Mouse (Mus musculus): ENCODE measurements around the gene Sdk2. TPM values are rescaled to one million over a fixed set of nuclear protein-coding genes. Genes with fewer than 3 reads are reported as not detected.

The Sdk2 gene
- polyA plus RNA-seq, 1 experiment from 2014 or later, result 6.5 TPM

- ATAC-seq (ENCODE audit: insufficient number of reproducible peaks, low FRiP score, low TSS enrichment, low read depth), result no peak
- H3K4me3 ChIP-seq, result no peak overlapping the region
- no peak overlapping the region for H3K4me2 ChIP-seq
- H3K9me3 ChIP-seq, result no peaks in the 10 kb centered on the region
- no peak overlapping the region for H3K9ac ChIP-seq
- no peaks in the 10 kb centered on the region for H3K36me3 ChIP-seq
- 39% methylated on average over 14 of the region's 14 CpGs for WGBS
- peaks cover 34% of the 10 kb centered on the region for H3K4me1 ChIP-seq
- H3K27me3 ChIP-seq, result peaks cover 16% of the 10 kb centered on the region
- 0 out of 2 replicates have a peak overlapping the region, but pooled peaks have one; percentile 4 for H3K27ac ChIP-seq
Observed at GRCm38 (mm10) chr11:114016889-114017392, 49.9 kb downstream of the Sdk2 start.

DNA sequence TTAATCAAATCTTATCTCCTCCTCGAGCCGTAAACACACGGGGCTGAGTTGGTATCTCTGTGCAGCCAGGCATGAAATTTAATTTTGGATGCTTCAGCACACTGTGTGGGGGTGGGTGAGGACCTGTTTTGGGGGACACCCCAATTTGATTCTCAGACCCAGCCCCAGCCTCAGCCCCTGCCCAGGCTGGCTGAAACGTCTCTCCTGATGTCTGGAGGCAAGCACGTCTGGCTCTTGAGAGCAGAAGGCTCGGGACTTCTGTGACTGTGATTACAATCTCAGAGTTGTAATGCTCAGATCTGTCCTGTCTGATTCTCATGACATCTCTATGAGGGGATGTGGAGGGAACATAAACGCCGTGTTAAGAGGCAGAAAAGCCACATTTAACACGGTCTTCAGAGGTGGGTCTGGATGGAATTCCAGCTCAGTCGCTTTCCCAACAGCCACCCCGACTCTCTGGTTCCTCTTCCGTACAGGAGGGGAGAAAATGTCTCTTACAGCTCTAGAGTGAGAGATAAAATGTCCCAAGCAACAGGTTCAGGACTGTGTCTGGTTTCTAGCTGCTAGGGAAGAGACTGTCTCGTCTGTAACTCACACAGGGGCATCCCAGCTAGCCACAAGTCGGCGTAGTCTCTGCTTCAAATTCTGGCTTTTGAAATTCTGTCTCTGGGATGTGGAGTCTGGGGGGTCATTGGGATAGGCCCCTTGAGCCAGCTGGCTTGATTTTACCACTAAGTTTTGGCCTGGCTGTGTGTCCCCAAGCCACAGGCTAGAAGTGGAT, 50.5 kb downstream of the Sdk2 start:
- H3K4me1 ChIP-seq, result peaks cover 34% of the 10 kb centered on the region
- H3K4me3 ChIP-seq, result no peak overlapping the region
- no peak for ATAC-seq (ENCODE audit: insufficient number of reproducible peaks, low FRiP score, low TSS enrichment, low read depth)
- peaks cover 16% of the 10 kb centered on the region for H3K27me3 ChIP-seq
- H3K27ac ChIP-seq, result peak overlapping the region; percentile 22; the same call in 1 of the 2 replicates
- no peak overlapping the region for H3K4me2 ChIP-seq
- H3K9me3 ChIP-seq, result no peaks in the 10 kb centered on the region
- no peaks in the 10 kb centered on the region for H3K36me3 ChIP-seq
- 21% methylated on average over 15 of the region's 15 CpGs for WGBS
- no peak overlapping the region for H3K9ac ChIP-seq

- H3K4me3 ChIP-seq, result no peak overlapping the region
- peaks cover 3% of the 10 kb centered on the region; the same call in 1 of the 2 replicates for H3K27me3 ChIP-seq
- no peak overlapping the region for H3K27ac ChIP-seq
- no peak overlapping the region for H3K4me2 ChIP-seq
- ATAC-seq (ENCODE audit: insufficient number of reproducible peaks, low FRiP score, low TSS enrichment, low read depth), result no peak
- peaks cover 17% of the 10 kb centered on the region for H3K4me1 ChIP-seq
- no peaks in the 10 kb centered on the region for H3K9me3 ChIP-seq
- 49% methylated on average over 9 of the region's 9 CpGs for WGBS
- no peaks in the 10 kb centered on the region for H3K36me3 ChIP-seq
- H3K9ac ChIP-seq, result no peak overlapping the region
Observed at GRCm38 (mm10) chr11:114011523-114011922, 55.3 kb downstream of the Sdk2 start.

- 63% methylated on average over 12 of the region's 12 CpGs for WGBS
- Histone ChIP-seq H3K9me3 (no peaks in the 10 kb centered on the region), H3K4me2 (no peak overlapping the region), H3K9ac (no peak overlapping the region), H3K36me3 (no peaks in the 10 kb centered on the region), H3K27me3 (no peaks in the 10 kb centered on the region), H3K4me1 (peaks cover 4% of the 10 kb centered on the region; the same call in 1 of the 2 replicates), H3K27ac (no peak overlapping the region), H3K4me3 (no peak overlapping the region)
- no peak for ATAC-seq (ENCODE audit: insufficient number of reproducible peaks, low FRiP score, low TSS enrichment, low read depth)
Observed at GRCm38 (mm10) chr11:114005879-114006278, 61.0 kb downstream of the Sdk2 start.

DNA sequence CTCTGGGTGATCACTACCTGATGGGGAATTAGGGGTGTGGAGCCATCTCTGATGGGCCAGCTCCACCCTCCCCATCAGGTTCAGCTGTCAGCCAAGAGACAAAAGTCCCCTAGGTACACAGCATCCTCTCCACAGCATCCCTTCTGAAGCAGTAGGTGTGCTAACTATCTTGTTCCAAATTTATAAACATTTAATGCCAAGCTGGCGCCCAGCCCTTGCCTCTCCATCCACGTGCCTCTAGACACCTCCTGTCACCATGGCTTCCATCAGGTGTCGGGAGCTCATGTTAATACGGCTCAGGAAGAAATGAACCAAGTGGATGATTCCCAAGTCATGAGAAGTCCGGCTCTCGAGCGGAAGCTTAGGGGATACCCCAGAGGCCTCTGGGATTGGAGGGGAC, 62.2 kb downstream of the Sdk2 start:
- WGBS, result 85% methylated on average over 7 of the region's 7 CpGs
- Histone ChIP-seq H3K4me2 (no peak overlapping the region), H3K27me3 (no peaks in the 10 kb centered on the region), H3K36me3 (no peaks in the 10 kb centered on the region), H3K4me3 (no peak overlapping the region), H3K9ac (no peak overlapping the region), H3K4me1 (peaks cover 4% of the 10 kb centered on the region; the same call in 1 of the 2 replicates), H3K27ac (no peak overlapping the region), H3K9me3 (no peaks in the 10 kb centered on the region)
- ATAC-seq (ENCODE audit: insufficient number of reproducible peaks, low FRiP score, low TSS enrichment, low read depth), result no peak

DNA sequence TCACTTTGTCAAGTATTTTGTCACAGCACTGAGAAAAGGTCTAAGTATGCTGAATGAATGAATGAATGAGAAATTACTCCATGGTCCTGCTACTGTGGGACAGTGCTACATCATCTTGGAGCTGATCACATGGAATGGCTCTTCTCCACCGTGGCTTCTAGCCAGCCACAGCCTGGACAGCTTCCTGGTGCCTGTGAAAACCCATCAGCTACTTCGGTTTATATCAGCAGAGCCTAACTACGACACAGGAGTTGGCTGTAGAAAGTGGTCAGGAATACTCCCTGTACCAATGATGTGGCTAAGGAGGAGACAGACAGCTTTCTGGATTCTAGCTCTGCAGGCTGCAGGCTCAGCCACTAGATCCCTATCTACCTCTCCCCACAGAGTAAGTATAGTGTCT, 63.7 kb downstream of the Sdk2 start:
- Histone ChIP-seq H3K4me2 (no peak overlapping the region), H3K9me3 (no peaks in the 10 kb centered on the region), H3K27ac (no peak overlapping the region), H3K4me1 (peaks cover 6% of the 10 kb centered on the region; the same call in 1 of the 2 replicates), H3K36me3 (no peaks in the 10 kb centered on the region), H3K9ac (no peak overlapping the region), H3K27me3 (no peaks in the 10 kb centered on the region), H3K4me3 (no peak overlapping the region)
- no peak for ATAC-seq (ENCODE audit: insufficient number of reproducible peaks, low FRiP score, low TSS enrichment, low read depth)
- WGBS, result 76% methylated on average over 3 of the region's 3 CpGs

DNA sequence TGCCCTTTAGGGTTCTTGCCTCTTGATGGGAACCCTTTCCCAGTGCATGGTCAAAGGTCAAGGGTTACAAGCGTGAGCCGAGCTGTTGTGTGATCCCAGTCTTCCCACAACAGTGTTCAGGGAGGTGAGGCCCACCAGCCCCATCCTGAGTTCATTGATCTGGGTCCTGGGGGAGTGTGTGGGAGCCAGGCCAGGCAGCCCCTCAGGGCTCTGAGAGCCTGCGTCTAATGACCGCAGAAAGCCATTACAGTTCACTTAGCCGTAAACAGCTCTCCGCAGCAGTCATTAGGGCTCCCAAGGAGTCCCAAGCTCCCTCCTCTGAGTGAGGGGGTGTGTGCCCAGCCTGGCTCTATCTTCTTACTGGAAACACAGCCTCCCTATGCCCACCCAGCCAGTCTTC, 66.8 kb downstream of the Sdk2 start:
- H3K9ac ChIP-seq, result no peak overlapping the region
- peaks cover 9% of the 10 kb centered on the region; the same call in 1 of the 2 replicates for H3K4me1 ChIP-seq
- H3K4me2 ChIP-seq, result no peak overlapping the region
- H3K27me3 ChIP-seq, result no peaks in the 10 kb centered on the region
- H3K4me3 ChIP-seq, result no peak overlapping the region
- 43% methylated on average over 6 of the region's 6 CpGs for WGBS
- H3K36me3 ChIP-seq, result no peaks in the 10 kb centered on the region
- H3K27ac ChIP-seq, result no peak overlapping the region
- no peaks in the 10 kb centered on the region for H3K9me3 ChIP-seq
- ATAC-seq (ENCODE audit: insufficient number of reproducible peaks, low FRiP score, low TSS enrichment, low read depth), result no peak

- no peak overlapping the region for H3K4me2 ChIP-seq
Observed at GRCm38 (mm10) chr11:113998702-113999101, 68.1 kb downstream of the Sdk2 start.

DNA sequence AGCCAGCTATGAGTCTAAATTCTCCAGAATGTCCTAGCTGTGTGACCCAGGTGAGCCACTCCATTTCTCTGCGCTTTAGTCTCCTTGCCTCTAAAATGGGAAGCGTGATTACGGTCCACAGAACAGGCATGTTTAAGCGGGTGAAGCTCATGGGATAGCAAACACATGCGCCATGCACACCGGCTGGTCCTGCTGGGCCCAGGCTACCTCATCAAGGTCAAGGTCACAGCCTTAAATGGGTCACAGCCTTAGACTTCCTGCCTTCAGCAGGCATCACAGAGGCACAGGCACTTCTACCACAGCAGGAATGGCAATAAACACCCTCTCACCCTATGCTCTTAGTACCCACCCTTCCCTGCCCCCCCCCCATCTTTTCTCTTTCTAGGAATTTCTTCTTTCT, 72.9 kb downstream of the Sdk2 start:
- no peak overlapping the region for H3K27ac ChIP-seq
- H3K9ac ChIP-seq, result no peak overlapping the region
- no peaks in the 10 kb centered on the region for H3K36me3 ChIP-seq
- H3K4me3 ChIP-seq, result no peak overlapping the region
- WGBS, result 70% methylated on average over 6 of the region's 6 CpGs
- no peak for ATAC-seq (ENCODE audit: insufficient number of reproducible peaks, low FRiP score, low TSS enrichment, low read depth)
- no peak overlapping the region for H3K4me2 ChIP-seq
- H3K9me3 ChIP-seq, result no peaks in the 10 kb centered on the region
- H3K27me3 ChIP-seq, result peaks cover 12% of the 10 kb centered on the region; the same call in 1 of the 2 replicates
- H3K4me1 ChIP-seq, result peaks cover 38% of the 10 kb centered on the region

More at GRCm38 (mm10) chr11:113998702-113999101, 68.1 kb downstream of the Sdk2 start:
- ATAC-seq (ENCODE audit: insufficient number of reproducible peaks, low FRiP score, low TSS enrichment, low read depth), result no peak
- no peaks in the 10 kb centered on the region for H3K9me3 ChIP-seq
- no peaks in the 10 kb centered on the region for H3K27me3 ChIP-seq
- no peaks in the 10 kb centered on the region for H3K36me3 ChIP-seq
- H3K4me3 ChIP-seq, result no peak overlapping the region
- H3K4me1 ChIP-seq, result peaks cover 9% of the 10 kb centered on the region; the same call in 1 of the 2 replicates
- no peak overlapping the region for H3K9ac ChIP-seq
- no peak overlapping the region for H3K27ac ChIP-seq
- 66% methylated on average over 3 of the region's 3 CpGs for WGBS

- Histone ChIP-seq H3K9me3 (no peaks in the 10 kb centered on the region), H3K27me3 (peaks cover 12% of the 10 kb centered on the region; the same call in 1 of the 2 replicates), H3K4me3 (no peak overlapping the region), H3K36me3 (no peaks in the 10 kb centered on the region), H3K4me2 (no peak overlapping the region), H3K27ac (no peak overlapping the region), H3K4me1 (peaks cover 35% of the 10 kb centered on the region), H3K9ac (no peak overlapping the region)
- ATAC-seq (ENCODE audit: insufficient number of reproducible peaks, low FRiP score, low TSS enrichment, low read depth), result no peak
- 73% methylated on average over 10 of the region's 10 CpGs for WGBS
Observed at GRCm38 (mm10) chr11:113992894-113993293, 74.0 kb downstream of the Sdk2 start.

DNA sequence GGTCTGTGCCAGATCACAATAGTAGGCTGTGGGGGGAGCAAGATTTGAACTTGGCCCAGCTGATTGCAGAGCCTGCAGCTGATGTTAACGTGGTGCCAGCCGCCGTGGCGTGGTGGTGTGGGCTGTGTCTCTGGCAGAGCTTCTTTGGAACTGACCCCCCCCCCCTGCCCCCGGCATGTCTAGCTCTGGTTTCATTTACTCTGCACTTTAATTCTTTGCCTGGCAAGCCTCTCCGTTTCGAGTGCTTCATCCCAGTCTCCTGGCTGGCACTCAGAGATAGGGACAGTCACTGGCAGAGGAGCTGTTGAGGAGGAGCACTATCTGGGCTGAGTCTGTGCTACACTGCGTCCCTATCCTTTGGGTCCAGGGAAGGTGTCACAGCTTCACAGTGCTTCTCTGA, 75.0 kb downstream of the Sdk2 start:
- Histone ChIP-seq H3K27me3 (peaks cover 12% of the 10 kb centered on the region; the same call in 1 of the 2 replicates), H3K4me2 (no peak overlapping the region), H3K27ac (no peak overlapping the region), H3K36me3 (no peaks in the 10 kb centered on the region), H3K4me1 (peaks cover 35% of the 10 kb centered on the region), H3K9me3 (no peaks in the 10 kb centered on the region), H3K9ac (no peak overlapping the region), H3K4me3 (no peak overlapping the region)
- 53% methylated on average over 8 of the region's 8 CpGs for WGBS
- ATAC-seq (ENCODE audit: insufficient number of reproducible peaks, low FRiP score, low TSS enrichment, low read depth), result no peak

DNA sequence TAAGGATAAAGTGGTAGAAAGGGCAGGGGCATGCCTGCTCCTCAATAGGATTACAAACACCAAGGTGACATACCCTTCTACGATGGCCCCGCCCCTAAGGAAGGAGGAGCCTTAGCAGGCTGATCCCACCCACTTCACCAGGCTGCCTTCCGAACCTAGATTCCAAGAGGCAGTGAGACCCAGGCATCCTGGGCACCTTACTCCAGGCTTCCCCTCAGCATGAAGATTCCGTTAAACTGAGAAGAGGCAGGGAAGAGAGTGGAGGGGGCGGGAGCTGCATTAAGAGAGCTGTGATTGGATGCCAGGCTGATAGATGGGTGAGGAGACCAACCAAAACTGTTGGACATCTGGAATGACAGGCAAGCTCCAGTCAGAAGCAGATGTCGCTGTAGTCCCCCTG, 76.4 kb downstream of the Sdk2 start:
- peak overlapping the region; percentile 51 for H3K27ac ChIP-seq
- 2% methylated on average over 6 of the region's 6 CpGs for WGBS
- H3K4me2 ChIP-seq, result peak overlapping the region; percentile 33
- H3K27me3 ChIP-seq, result peaks cover 12% of the 10 kb centered on the region; the same call in 1 of the 2 replicates
- ATAC-seq (ENCODE audit: insufficient number of reproducible peaks, low FRiP score, low TSS enrichment, low read depth), result peak; percentile 72
- peak overlapping the region; percentile 28 for H3K4me3 ChIP-seq
- peaks cover 41% of the 10 kb centered on the region for H3K4me1 ChIP-seq
- no peaks in the 10 kb centered on the region for H3K36me3 ChIP-seq
- H3K9me3 ChIP-seq, result no peaks in the 10 kb centered on the region
- no peak overlapping the region for H3K9ac ChIP-seq
